Comparison of ENCODE assay signal across 8 mouse cellular contexts in the genomic region with DNA sequence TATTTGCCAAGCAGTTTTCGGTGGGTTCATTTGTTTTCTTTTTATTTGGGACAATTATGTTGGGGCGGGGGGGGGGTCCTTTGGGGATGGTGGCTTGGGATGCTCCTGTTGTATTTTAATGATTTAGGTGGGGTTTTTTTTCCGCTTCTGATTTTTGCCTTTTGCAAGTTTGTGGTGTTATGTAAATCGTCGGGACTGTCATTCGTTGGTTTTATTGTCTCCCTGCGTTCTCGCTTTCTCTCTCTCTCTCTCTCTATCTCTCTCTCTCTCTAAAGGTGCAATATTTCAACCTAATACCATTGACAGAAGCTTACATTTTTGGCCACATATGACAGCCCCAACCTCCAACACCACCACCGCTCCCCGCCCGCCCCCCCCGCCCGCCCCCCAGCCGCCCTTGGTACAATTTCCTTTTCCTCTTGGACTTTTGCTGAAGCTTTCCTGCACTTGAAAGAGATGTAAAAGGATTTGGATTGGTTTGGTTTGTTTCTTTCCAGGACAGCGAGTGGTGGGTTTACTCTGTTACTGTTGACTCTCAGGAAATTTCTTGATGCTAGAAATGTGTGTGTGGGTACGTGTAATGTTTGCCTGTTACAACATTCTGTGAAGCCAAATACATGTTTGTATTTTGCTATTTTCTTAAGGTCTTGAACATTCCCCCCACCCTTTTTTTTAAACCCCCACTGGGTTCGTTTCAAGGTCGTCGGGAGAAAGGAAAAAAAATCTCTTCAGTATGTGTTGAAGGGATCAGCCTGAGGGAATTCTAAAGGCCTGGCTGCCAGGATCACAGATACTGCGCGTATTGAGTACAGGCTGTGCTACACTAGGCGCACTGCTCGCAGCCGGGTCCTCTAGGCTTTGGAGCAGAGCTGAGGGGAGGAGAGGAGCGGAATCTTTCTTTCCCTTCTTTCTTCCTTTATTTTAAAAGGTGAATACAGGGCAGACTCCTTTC. TPM values are rescaled to one million over a fixed set of nuclear protein-coding genes. Genes with fewer than 3 reads are reported as not detected.
DNase-seq lines count a peak whose midpoint lies in the region; ATAC-seq and TF ChIP-seq lines count a peak whose summit lies in the region.

No protein-coding gene starts in this region.

- no peaks in the 10 kb centered on the region for H3K9me3 ChIP-seq in megakaryocyte, embryonic 14.5 days
- H3K9me3 ChIP-seq in intestine, postnatal 0 days (ENCODE audit: control insufficient read depth): no peaks in the 10 kb centered on the region

- DNase-seq in cerebellum, adult 2 months: peak; percentile 72 to 79
- peak; percentile 98 for DNase-seq in heart, adult 11 months
- DNase-seq in lung, postnatal 10 days: peak; percentile 44
- DNase-seq in thymus, postnatal 14 days: peak; percentile 48

- H3K27me3 ChIP-seq in megakaryocyte, embryonic 14.5 days (replicated peaks): peaks cover 10% of the 10 kb centered on the region
- H3K27me3 ChIP-seq in cerebellum, adult 2 months (ENCODE audit: control insufficient read depth, insufficient read depth, low read length): no peaks in the 10 kb centered on the region
- no peaks in the 10 kb centered on the region for H3K27me3 ChIP-seq in intestine, postnatal 0 days (replicated peaks; ENCODE audit: control insufficient read depth, insufficient read depth, low read length)

- TF ChIP-seq CTCF in cerebellum, adult 2 months (IDR thresholded peaks at IDR 0.05; ENCODE audit: borderline replicate concordance, insufficient read depth, low read depth, low read length): no peak
- no peak for TF ChIP-seq CTCF in intestine, postnatal 0 days (IDR thresholded peaks at IDR 0.05; ENCODE audit: low read depth)

- no peaks in the 10 kb centered on the region for H3K36me3 ChIP-seq in megakaryocyte, embryonic 14.5 days (replicated peaks; ENCODE audit: low read length)
- no peaks in the 10 kb centered on the region for H3K36me3 ChIP-seq in intestine, postnatal 0 days (ENCODE audit: control insufficient read depth, insufficient read depth)

- peak overlapping the region; percentile 92 for H3K4me3 ChIP-seq in megakaryocyte, embryonic 14.5 days (replicated peaks)
- H3K4me3 ChIP-seq in cerebellum, adult 2 months (replicated peaks; ENCODE audit: insufficient read depth, low read depth, low read length): peak overlapping the region; percentile 91
- peak overlapping the region; percentile 84 for H3K4me3 ChIP-seq in intestine, postnatal 0 days (ENCODE audit: low read depth, low read length)

- H3K4me2 ChIP-seq in intestine, postnatal 0 days (replicated peaks; ENCODE audit: low read depth): peak overlapping the region; percentile 85

- peaks cover 35% of the 10 kb centered on the region for H3K4me1 ChIP-seq in megakaryocyte, embryonic 14.5 days
- peaks cover 9% of the 10 kb centered on the region for H3K4me1 ChIP-seq in cerebellum, adult 2 months (ENCODE audit: control insufficient read depth, insufficient read depth, low read length)
- H3K4me1 ChIP-seq in intestine, postnatal 0 days (replicated peaks; ENCODE audit: control insufficient read depth, insufficient read depth, low read length): peaks cover 13% of the 10 kb centered on the region

- WGBS in cerebellum, adult 2 months: 1% methylated on average over 25 of the region's 25 CpGs
- WGBS in intestine, postnatal 0 days: 13% methylated on average over 25 of the region's 25 CpGs

- H3K27ac ChIP-seq in cerebellum, adult 2 months (ENCODE audit: insufficient read depth, low read length): peak overlapping the region; percentile 100
- peak overlapping the region; percentile 100 for H3K27ac ChIP-seq in intestine, postnatal 0 days (ENCODE audit: low read depth, low read length)

- peak overlapping the region; percentile 98 for H3K9ac ChIP-seq in intestine, postnatal 0 days (ENCODE audit: low read depth, low read length)

- peak; percentile 49; the same call in 1 of the 2 replicates for TF ChIP-seq POLR2A in cerebellum, adult 2 months (IDR thresholded peaks at IDR 0.05; ENCODE audit: borderline replicate concordance, insufficient read depth, low read length)

- ATAC-seq in megakaryocyte, adult 5-6 weeks (ENCODE audit: poor library complexity, severe bottlenecking): no peak
- no peak for ATAC-seq in intestine, postnatal 0 days
- no peak for ATAC-seq in granulocyte monocyte progenitor cell, adult 5-6 weeks (replicated peaks; ENCODE audit: poor library complexity, severe bottlenecking)

RNA-seq across cellular contexts. Expression of gene Bcl6, which starts 0.8 kb away (rescaled TPM):
- 1.2 and 3.5 TPM in 2 replicates for polyA plus RNA-seq in megakaryocyte, embryonic 14.5 days (2012; ENCODE audit: insufficient read depth, low replicate concordance)
- 31.7 and 35.0 TPM in 2 replicates for total RNA-seq in megakaryocyte, adult 5-6 weeks (2015)
- total RNA-seq in megakaryocyte, adult 5-6 weeks (2017): 22.1 and 23.4 TPM in 2 replicates
- 30.8 and 41.3 TPM in 2 replicates for polyA plus RNA-seq in cerebellum, adult 2 months (2012; rRNA removed)
- polyA plus RNA-seq in intestine, postnatal 0 days (2015; fragmentation: Nextera tagmentation; extraction: Ambion mirVana): 2.1 and 2.6 TPM in 2 replicates
- total RNA-seq in granulocyte monocyte progenitor cell, adult 5-6 weeks (2014; fragmentation: Nextera tagmentation): 4.4 and 5.7 TPM in 2 replicates
- total RNA-seq in granulocyte monocyte progenitor cell, adult 5-6 weeks (2017): 1.5 and 2.1 TPM in 2 replicates

RNA-seq across cellular contexts. Expression of gene Gm37419, which starts 1.2 kb away (rescaled TPM):
- polyA plus RNA-seq in megakaryocyte, embryonic 14.5 days (2012; ENCODE audit: insufficient read depth, low replicate concordance): not detected in 2 replicates
- total RNA-seq in megakaryocyte, adult 5-6 weeks (2015): not detected in 2 replicates
- not detected in 2 replicates for total RNA-seq in megakaryocyte, adult 5-6 weeks (2017)
- polyA plus RNA-seq in cerebellum, adult 2 months (2012; rRNA removed): not detected in 2 replicates
- not detected in 2 replicates for polyA plus RNA-seq in intestine, postnatal 0 days (2015; fragmentation: Nextera tagmentation; extraction: Ambion mirVana)
- not detected in 2 replicates for total RNA-seq in granulocyte monocyte progenitor cell, adult 5-6 weeks (2014; fragmentation: Nextera tagmentation)
- total RNA-seq in granulocyte monocyte progenitor cell, adult 5-6 weeks (2017): not detected in 2 replicates

RNA-seq across cellular contexts. Expression of gene Rtp2, which starts 57.3 kb away (rescaled TPM):
- not detected in 2 replicates for polyA plus RNA-seq in megakaryocyte, embryonic 14.5 days (2012; ENCODE audit: insufficient read depth, low replicate concordance)
- total RNA-seq in megakaryocyte, adult 5-6 weeks (2015): not detected in 2 replicates
- not detected in 2 replicates for total RNA-seq in megakaryocyte, adult 5-6 weeks (2017)
- not detected in 2 replicates for polyA plus RNA-seq in cerebellum, adult 2 months (2012; rRNA removed)
- polyA plus RNA-seq in intestine, postnatal 0 days (2015; fragmentation: Nextera tagmentation; extraction: Ambion mirVana): not detected in 2 replicates
- total RNA-seq in granulocyte monocyte progenitor cell, adult 5-6 weeks (2014; fragmentation: Nextera tagmentation): not detected in 2 replicates
- total RNA-seq in granulocyte monocyte progenitor cell, adult 5-6 weeks (2017): not detected in 2 replicates

Comparison
In these comparisons a context has a peak if more than half of its experiments do, and no peak if none do; other contexts are left out.
1. DNase-seq: peak in every context shown above with its lines; median percentile 98 in heart, adult 11 months; 76 in cerebellum, adult 2 months; 48 in thymus, postnatal 14 days; 44 in lung, postnatal 10 days.